In genomic region chr1:64615531-64615991, GRCm38 (mm10) we compare ENCODE assay signal across 11 mouse cellular contexts. TPM values are rescaled to one million over a fixed set of nuclear protein-coding genes. Genes with fewer than 3 reads are reported as not detected.
DNase-seq lines count a peak whose midpoint lies in the region; ATAC-seq and TF ChIP-seq lines count a peak whose summit lies in the region.
"Had no signal": no experiment of that assay in that cellular context is flagged by ENCODE, and none has a peak within 500 bp of the region (broad histone marks: within the 10 kb centered on the region; RNA-seq: fewer than 3 reads in every experiment).

No protein-coding gene starts in this region.

- peaks cover 7% of the 10 kb centered on the region; the same call in 1 of the 2 replicates for H3K36me3 ChIP-seq in forebrain, embryonic 13.5 days (ENCODE audit: poor library complexity, severe bottlenecking)
- 0 out of 2 replicates have a peak, but pooled peaks cover 7% of the 10 kb centered on the region for H3K36me3 ChIP-seq in forebrain, embryonic 12.5 days (replicated peaks)
- H3K36me3 ChIP-seq in kidney, embryonic 16.5 days (ENCODE audit: insufficient read depth, low read length), result peaks cover 5% of the 10 kb centered on the region
- H3K36me3 ChIP-seq in limb, embryonic 14.5 days (ENCODE audit: control insufficient read depth, insufficient read depth, low read length), result peaks cover 17% of the 10 kb centered on the region

- no peaks in the 10 kb centered on the region for H3K9me3 ChIP-seq in forebrain, embryonic 13.5 days (replicated peaks)
- H3K9me3 ChIP-seq in forebrain, embryonic 12.5 days, result no peaks in the 10 kb centered on the region
- H3K9me3 ChIP-seq in kidney, embryonic 16.5 days (ENCODE audit: low read length), result no peaks in the 10 kb centered on the region
- no peaks in the 10 kb centered on the region for H3K9me3 ChIP-seq in limb, embryonic 14.5 days (ENCODE audit: control insufficient read depth, low read length)

- no peak for TF ChIP-seq POLR2A in limb, embryonic 14.5 days (IDR thresholded peaks at IDR 0.05; ENCODE audit: borderline replicate concordance, extremely low read depth, insufficient read depth, insufficient read length)

- DNase-seq in kidney, adult 8-10 months, result no peak
- DNase-seq in MN1 (ENCODE audit: low spot score), result peak; percentile 69
- DNase-seq in limb, embryonic 14.5 days (ENCODE audit: low spot score), result peak; percentile 38
- no peak for DNase-seq in natural killer cell, adult 2 months (ENCODE audit: low spot score in 2 of 2)
- no peak for DNase-seq in embryo, embryonic 10 days (ENCODE audit: low spot score)
- DNase-seq: adrenal gland, adult 2 months; cerebellum, adult 9-11 months; lung, adult 2 months had no signal

- ATAC-seq in forebrain, embryonic 13.5 days, result no peak
- ATAC-seq in forebrain, embryonic 12.5 days (ENCODE audit: low FRiP score), result no peak
- ATAC-seq in kidney, embryonic 16.5 days (ENCODE audit: low FRiP score, low TSS enrichment), result no peak
- ATAC-seq in limb, embryonic 14.5 days (ENCODE audit: low FRiP score, low read depth), result no peak

- 0 out of 2 replicates have a peak overlapping the region, but pooled peaks have one; percentile 95 for H3K9ac ChIP-seq in forebrain, embryonic 13.5 days
- no peak overlapping the region for H3K9ac ChIP-seq in forebrain, embryonic 12.5 days
- no peak overlapping the region for H3K9ac ChIP-seq in kidney, embryonic 16.5 days (replicated peaks; ENCODE audit: low read length)
- no peak overlapping the region for H3K9ac ChIP-seq in limb, embryonic 14.5 days (ENCODE audit: low read depth, low read length, severe bottlenecking)

- 82% methylated on average over 11 of the region's 11 CpGs for WGBS in forebrain, embryonic 13.5 days
- WGBS in forebrain, embryonic 12.5 days, result 81% methylated on average over 11 of the region's 11 CpGs
- WGBS in kidney, embryonic 16.5 days, result 65% methylated on average over 11 of the region's 11 CpGs
- WGBS in limb, embryonic 14.5 days, result 59% methylated on average over 11 of the region's 11 CpGs

- no peak overlapping the region for H3K27ac ChIP-seq in forebrain, embryonic 13.5 days
- H3K27ac ChIP-seq in forebrain, embryonic 12.5 days, result no peak overlapping the region
- H3K27ac ChIP-seq in kidney, embryonic 16.5 days (ENCODE audit: low read length), result no peak overlapping the region
- peak overlapping the region; percentile 6; the same call in 1 of the 2 replicates for H3K27ac ChIP-seq in limb, embryonic 14.5 days (replicated peaks; ENCODE audit: low read depth, low read length)

- peak overlapping the region; percentile 76; the same call in 1 of the 2 replicates for H3K4me2 ChIP-seq in forebrain, embryonic 13.5 days
- no peak overlapping the region for H3K4me2 ChIP-seq in forebrain, embryonic 12.5 days
- peak overlapping the region; percentile 67; the same call in 1 of the 2 replicates for H3K4me2 ChIP-seq in kidney, embryonic 16.5 days (replicated peaks; ENCODE audit: low read depth, low read length)
- peak overlapping the region; percentile 77 for H3K4me2 ChIP-seq in limb, embryonic 14.5 days (replicated peaks; ENCODE audit: low read depth, low read length, severe bottlenecking)

- H3K4me3 ChIP-seq in forebrain, embryonic 13.5 days, result no peak overlapping the region
- no peak overlapping the region for H3K4me3 ChIP-seq in forebrain, embryonic 12.5 days (replicated peaks)
- H3K4me3 ChIP-seq in kidney, embryonic 16.5 days (ENCODE audit: low read length), result no peak overlapping the region
- 0 out of 2 replicates have a peak overlapping the region, but pooled peaks have one; percentile 5 for H3K4me3 ChIP-seq in limb, embryonic 14.5 days (replicated peaks; ENCODE audit: low read length)

- H3K27me3 ChIP-seq in forebrain, embryonic 13.5 days, result no peaks in the 10 kb centered on the region
- H3K27me3 ChIP-seq in forebrain, embryonic 12.5 days, result no peaks in the 10 kb centered on the region
- no peaks in the 10 kb centered on the region for H3K27me3 ChIP-seq in kidney, embryonic 16.5 days (ENCODE audit: insufficient read depth, low read length)
- no peaks in the 10 kb centered on the region for H3K27me3 ChIP-seq in limb, embryonic 14.5 days (ENCODE audit: control insufficient read depth, insufficient read depth, low read length)

- peaks cover 21% of the 10 kb centered on the region for H3K4me1 ChIP-seq in forebrain, embryonic 13.5 days
- peaks cover 16% of the 10 kb centered on the region for H3K4me1 ChIP-seq in forebrain, embryonic 12.5 days
- peaks cover 24% of the 10 kb centered on the region for H3K4me1 ChIP-seq in kidney, embryonic 16.5 days (ENCODE audit: insufficient read depth, low read length)
- peaks cover 19% of the 10 kb centered on the region for H3K4me1 ChIP-seq in limb, embryonic 14.5 days (ENCODE audit: control insufficient read depth, insufficient read depth, low read length)

RNA-seq across cellular contexts. Expression of gene Mettl21a, which starts 1.5 kb away (rescaled TPM):
- polyA plus RNA-seq in forebrain, embryonic 13.5 days (2015; fragmentation: Nextera tagmentation; extraction: Ambion mirVana), result 20.7 and 21.8 TPM in 2 replicates
- polyA plus RNA-seq in forebrain, embryonic 12.5 days (2016; fragmentation: Nextera tagmentation; extraction: Ambion mirVana), result 19.3 and 19.6 TPM in 2 replicates
- 21.5 and 22.0 TPM in 2 replicates for polyA plus RNA-seq in kidney, embryonic 16.5 days (2015; fragmentation: Nextera tagmentation; extraction: Ambion mirVana)
- 20.7 and 24.1 TPM in 2 replicates for polyA plus RNA-seq in limb, embryonic 14.5 days (2012; rRNA removed)
- polyA plus RNA-seq in limb, embryonic 14.5 days (2014; fragmentation: Nextera tagmentation; extraction: Ambion mirVana), result 26.1 and 27.6 TPM in 2 replicates

Comparison
In these comparisons a context has a peak if more than half of its experiments do, and no peak if none do; other contexts are left out.
1. DNase-seq: peak in MN1 (single experiment) and limb, embryonic 14.5 days (single experiment); none in kidney, adult 8-10 months (0 of 2), natural killer cell, adult 2 months (0 of 2) and embryo, embryonic 10 days (single experiment).